Mouse (Mus musculus) induced T-regulatory cell, adult 2 months (primary cell): ENCODE data around the gene Slc6a11.
A peak's percentile ranks its signal among the peaks of the same experiment; 100 is the strongest.

Source experiments
- DNase-seq: peaks from one replicate; pipeline ENCODE4 v3.0.0-alpha.2; 2012; ENCODE audit warnings: low read depth

The Slc6a11 gene

GRCm38 (mm10) chr6:114182366-114183179, 51.5 kb downstream of the Slc6a11 start:
- no peak for DNase-seq

DNA sequence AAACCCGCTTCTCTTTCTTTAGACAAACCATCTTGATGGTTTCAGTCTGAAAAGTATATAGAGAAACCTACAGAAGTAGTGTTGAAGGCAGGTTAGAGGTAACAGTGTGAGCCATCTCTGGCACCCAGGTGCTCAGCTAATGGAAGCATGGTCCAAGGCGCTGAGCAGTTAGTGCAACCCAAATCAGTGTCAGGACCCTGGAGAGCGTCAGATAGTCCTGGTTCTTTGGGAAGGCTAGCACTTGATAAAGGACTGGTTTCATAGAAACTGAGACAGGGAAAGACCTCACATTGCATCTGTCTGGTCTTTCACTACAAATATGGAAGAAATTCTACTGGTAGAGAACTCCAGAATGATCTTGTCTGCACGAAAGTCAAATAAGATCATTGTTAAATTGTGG, 56.1 kb downstream of the Slc6a11 start:
- no peak for DNase-seq

DNA sequence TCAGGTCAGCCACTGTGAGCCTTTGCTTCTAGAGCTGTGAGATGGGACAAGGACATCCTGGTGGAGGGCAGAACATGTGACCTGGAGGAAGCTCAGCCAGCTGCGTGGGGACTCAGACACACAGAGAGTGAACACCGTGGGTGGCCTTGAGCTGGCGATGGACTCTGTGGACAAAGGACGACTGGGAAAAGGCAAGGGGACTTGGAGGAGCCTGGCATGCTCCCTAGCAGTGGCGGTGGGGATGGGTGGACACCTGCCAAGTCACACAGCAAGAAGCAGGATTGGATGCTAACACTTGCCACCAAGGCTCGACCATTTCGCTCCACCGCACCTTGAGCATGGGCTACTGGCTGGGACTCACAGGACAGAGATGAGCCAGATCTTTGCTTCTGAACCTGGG, 57.8 kb downstream of the Slc6a11 start:
- no peak for DNase-seq

DNA sequence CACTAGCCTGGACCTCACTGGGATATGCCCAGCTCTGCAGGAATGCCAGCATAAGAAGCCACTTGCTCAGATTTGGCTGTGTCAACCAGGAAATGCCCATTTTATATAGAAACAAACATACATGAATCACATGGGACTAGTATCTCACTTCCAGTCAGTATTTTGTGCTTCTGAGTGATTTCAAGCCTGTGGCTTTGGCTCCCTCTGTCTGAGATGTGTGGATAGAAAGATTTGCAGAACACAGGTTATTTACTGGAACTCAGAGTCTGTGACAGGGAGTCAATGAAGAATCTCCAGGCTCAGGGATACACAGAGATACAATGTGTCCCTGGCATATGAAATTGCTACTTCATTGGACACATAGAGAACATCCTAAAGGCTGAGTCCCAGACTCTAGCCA, 65.0 kb downstream of the Slc6a11 start:
- DNase-seq = no peak

DNA sequence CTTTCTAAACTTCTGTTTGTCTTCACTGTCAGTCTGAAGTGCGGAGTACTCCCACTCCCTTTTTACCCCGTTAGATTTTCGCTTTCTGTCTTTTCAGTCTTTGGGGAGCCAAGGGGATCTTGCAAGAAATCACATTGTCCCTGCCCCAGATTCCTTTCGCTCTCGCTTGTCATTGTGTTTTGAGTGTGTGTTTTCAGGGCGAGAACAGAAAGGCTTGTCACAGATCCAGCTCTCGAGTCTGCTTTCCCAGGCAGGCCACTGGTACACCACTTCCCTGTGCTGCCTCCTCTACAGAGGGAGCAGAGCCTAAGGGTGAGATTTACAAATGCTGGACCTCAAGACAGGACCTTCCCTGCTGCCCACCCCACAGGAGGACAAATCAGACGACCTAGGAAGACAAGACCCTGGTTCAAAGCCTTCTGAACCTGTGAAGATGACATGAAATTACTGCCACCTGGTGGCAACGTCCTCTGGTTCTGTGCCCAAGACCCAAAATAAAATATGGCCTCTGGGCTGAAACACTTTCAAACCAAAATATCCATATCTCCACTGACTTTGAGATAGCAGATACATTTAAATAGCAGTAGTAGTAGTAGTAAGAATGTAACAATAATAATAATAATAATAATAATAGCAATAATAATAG, 68.3 kb downstream of the Slc6a11 start:
- DNase-seq = peak; percentile 6

GRCm38 (mm10) chr6:114204557-114204956, 73.5 kb downstream of the Slc6a11 start:
- no peak for DNase-seq

DNA sequence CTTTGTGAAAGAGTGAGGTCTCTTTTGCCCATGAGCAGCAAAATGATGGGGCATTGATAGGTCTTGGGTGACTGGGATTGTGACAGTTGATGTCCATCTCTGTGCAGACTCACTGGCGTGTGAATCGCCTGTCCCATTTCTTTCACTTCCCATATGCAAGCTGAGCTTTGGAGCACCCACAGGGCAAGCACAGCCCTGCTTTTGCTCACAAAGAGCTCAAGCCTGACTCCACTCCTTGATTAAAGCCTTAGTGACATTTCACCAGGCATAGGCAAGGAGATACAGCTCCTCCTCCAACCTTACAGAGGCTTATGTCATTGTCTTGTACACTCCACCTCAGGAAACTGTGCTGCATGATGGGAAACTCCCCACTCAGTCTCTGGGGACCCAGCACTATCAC, 77.3 kb downstream of the Slc6a11 start:
- no peak for DNase-seq

GRCm38 (mm10) chr6:114214393-114214792, 83.4 kb downstream of the Slc6a11 start:
- DNase-seq = no peak

DNA sequence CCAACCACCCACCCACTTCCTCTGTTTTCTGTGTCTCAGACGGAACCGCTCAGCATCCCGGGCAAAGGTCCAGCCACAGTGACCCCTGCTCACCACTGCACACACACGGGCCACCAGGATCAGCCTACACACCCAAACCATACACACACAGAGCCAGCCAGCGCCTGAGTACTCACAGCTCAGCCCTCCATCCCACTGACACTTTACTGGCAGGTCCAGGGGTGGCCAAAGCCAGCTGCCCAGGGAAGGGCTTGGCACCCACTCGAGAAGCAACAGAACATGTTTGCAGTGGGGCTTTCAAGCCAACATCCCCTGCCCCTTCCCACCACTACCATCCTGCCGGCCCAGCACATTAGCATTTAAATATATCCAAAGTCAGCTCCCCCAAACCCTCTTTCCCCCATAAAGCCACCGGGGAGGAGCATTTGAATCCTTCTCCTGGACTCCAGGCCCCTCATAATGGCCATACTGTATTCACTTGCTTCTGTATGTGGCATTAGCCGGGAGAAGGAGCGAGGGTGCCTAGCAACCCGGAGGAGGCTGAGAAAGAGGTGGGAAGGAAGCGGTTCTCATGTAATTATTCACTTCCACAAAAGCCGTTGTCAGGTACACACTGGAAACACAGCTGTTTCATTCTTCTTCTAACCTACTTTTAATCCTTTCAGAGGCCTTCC, 85.8 kb downstream of the Slc6a11 start:
- no peak for DNase-seq

DNA sequence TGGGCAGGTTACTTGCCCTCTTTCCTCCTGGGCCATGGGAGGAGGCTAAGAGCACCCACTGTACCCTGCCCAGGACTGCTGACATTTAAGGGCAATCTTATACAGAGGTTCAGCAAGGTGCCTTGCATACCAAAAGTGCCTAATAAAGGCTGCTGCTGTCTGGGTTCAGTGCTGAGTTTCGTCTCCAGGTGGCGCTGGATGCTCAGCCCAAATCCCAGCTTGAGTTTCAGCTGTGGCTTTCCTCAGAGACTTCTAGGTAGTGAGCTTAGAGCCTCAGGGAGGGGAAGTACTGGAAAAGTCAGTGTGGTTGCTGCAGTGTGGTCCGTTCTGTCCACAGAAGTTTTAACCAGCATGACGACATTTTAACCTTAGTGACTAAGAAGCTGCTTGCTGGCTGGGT, 93.4 kb downstream of the Slc6a11 start:
- peak; percentile 2 for DNase-seq

DNA sequence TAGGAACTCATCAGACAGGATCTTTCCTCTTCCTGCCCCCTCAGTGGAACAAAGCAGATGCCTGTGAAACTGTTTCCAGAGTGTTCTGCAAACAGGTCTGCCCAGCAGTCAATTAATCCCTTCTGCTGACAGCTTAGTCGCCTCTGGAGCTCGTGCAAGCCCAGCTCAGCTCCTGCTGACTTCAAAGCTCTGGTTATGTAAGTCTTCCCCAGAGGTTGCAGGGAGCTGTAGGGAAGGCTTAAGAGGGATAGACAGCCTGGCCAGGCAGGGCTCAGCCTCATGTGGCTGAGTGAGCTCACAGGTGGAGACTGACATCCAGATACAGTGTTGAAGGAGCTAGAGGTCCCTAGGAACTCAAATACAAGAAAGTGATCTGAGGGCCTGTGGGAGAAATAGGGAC, 96.3 kb downstream of the Slc6a11 start:
- no peak for DNase-seq

GRCm38 (mm10) chr6:114228196-114228595, 97.2 kb downstream of the Slc6a11 start:
- DNase-seq = no peak

DNA sequence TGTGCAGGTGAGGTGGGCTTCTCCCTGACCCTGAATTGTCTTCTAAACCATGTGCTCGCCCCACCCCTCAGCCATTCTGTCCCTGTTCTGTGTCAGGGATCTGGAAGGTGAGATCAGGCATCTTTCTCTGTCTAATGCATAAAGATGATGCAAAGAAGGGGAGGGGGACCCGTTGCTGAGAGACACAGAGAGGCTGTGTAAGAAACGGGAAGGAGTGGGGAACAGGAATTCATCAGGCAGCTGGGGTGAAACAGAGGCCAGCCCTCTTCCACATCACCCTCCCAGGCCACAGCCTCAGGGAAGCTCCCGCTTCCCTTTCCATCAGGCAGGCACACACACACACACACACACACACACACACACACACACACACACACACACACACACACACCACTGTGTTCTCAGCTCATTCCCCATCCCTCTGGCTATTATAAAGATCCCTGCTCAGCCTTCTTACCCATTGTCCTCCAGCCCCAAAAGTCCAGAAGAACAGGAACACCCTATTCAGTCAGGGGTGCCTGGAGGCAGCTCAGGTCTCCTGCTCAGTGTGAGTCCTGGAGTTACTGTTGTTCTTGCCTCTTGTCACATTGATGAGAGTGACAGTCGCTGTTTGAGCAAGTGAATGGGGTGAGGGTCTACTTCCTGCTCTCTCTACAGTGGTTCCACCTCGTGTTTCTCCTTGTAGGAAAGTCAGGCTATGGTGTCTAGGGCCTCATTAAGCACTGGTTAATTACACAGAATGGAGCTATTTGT, 108.0 kb downstream of the Slc6a11 start:
- DNase-seq = no peak

GRCm38 (mm10) chr6:114245665-114246064, 114.6 kb downstream of the Slc6a11 start:
- no peak for DNase-seq

DNA sequence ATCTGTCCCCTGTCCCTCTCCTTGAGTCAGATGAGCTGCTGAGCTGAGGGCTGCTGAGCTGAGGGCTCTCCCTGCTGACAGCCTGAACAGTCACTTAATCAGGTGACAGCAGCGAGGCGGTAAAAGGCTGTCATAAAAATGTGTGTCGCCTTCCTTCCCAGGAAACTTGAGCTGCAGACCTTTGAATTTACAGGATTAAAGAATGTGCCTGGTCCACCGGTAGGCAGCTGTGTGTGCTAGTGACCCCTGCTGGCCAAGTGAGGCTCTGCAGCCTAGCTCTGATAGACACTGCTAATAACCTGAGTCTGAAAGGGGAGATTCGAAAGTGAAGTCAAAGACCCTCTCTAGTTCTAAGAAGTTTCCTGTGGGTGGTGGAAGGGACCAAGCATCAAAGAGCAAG, 119.3 kb downstream of the Slc6a11 start:
- DNase-seq = peak; percentile 60

DNA sequence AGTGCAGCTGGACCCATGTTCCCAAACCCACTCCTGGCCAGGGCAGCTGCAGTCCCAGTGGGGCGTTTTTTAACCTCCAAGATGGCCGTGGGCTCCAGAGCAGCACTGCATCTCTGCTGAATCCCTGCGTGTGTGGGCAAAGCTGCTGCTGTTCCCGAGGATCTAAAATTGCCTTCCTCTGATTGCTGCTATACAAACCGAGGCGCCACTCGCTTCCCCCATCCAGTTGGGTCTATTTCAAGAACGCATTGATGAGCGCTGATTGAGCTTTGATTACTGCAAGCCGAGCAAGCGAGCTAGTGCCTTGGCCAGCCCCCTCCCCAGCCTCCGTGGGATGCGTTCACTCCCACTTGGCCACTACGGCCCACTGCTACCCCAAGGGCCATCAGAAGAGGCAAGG, 123.9 kb downstream of the Slc6a11 start:
- no peak for DNase-seq

GRCm38 (mm10) chr6:114257762-114258361, 126.8 kb downstream of the Slc6a11 start:
- DNase-seq = no peak

DNA sequence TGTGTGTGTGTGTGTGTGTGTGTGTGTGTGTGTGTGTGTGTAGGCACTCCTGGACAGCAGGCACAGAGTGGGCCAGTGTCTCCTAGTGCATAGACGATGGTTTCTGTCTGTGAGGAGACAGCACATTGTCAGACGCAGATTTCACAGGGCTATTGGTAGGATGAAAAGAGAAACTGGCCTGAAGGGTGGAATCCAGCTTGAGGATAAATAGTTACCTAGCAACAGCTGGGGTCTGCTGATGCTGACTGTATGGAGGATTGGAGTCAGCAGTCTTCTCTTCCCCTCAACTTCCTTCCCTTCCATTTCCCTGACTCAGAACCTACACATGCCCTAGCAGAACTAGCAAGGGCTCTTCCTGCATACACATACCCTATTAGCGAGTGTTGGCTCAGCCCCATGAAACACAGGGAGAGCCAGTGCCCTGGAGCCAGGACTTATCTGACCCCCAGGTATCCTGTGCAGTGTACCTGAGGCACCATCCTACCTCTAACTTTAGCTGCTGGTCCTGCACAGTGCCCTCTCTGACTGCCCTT, 127.7 kb downstream of the Slc6a11 start:
- no peak for DNase-seq

DNA sequence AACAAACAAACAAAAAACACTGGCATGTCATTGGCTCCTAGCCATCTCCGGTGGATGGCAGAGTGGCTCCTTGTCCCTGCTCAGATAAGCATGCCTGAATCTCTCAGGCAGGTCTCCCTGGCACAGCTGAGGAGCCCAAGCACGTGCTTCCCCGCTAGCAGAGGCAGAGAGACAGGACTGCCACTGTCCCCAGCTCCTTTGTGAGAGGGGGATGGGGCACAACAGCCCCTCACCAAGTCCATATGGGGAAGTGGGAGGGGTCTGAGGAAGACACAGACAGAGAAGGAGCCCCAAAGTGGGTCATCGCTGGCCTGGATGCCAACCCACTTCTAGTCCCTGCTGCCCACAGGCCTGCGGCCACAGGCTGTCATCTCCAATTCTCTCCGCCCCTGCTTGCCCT, 130.6 kb downstream of the Slc6a11 start:
- DNase-seq = no peak

DNA sequence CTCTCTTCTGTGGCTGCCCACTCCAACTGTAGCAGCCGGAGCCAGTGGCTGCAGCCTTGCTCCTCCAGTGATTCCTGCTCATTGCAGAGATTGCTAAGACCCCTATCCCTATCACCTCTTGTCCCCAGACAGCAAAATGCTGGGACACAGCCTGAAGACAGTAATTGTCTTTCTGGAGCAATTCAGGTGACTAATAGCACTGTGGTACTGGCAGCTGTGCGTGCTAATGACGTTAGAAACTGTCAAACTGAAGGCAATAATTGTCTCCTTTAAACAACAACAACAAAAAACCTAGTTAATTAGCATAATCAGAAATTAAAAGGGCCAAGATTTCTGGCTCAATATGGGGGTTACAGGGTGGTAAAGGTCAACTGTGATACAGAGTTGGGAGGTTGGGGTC, 133.0 kb downstream of the Slc6a11 start:
- no peak for DNase-seq

- no peak for DNase-seq
Measured at GRCm38 (mm10) chr6:114264426-114264825, 133.4 kb downstream of the Slc6a11 start.

- DNase-seq = no peak
Measured at GRCm38 (mm10) chr6:114266273-114266672, 135.2 kb downstream of the Slc6a11 start.
